Mouse (Mus musculus) T-cell, adult 2 months (primary cell): ENCODE results near the gene Wipf1.

ENCODE experiments used
- DNase-seq: peaks from one replicate; pipeline ENCODE4 v3.0.0; 2022; ENCODE audit warnings: low spot score

The Wipf1 gene

DNA sequence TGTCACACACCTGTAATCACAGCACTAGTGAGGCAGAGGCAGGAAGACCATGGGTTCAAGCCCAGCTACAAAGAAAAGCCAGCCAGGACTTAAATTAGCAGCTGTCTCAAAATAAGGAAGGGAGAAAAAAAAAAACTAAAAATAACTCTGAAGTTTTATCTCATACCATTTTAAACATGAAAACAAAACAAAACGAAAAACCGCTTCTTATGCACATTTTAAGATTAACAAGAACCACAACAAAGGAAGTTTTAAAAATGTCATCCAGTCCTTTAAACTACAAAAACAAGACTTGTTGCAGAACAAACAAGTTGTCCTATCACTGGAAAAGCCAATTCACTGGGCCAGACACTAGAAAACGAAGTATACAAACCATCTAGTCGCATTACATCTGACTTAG is 144.4 kb downstream of the Wipf1 start:
- DNase-seq, result no peak

DNA sequence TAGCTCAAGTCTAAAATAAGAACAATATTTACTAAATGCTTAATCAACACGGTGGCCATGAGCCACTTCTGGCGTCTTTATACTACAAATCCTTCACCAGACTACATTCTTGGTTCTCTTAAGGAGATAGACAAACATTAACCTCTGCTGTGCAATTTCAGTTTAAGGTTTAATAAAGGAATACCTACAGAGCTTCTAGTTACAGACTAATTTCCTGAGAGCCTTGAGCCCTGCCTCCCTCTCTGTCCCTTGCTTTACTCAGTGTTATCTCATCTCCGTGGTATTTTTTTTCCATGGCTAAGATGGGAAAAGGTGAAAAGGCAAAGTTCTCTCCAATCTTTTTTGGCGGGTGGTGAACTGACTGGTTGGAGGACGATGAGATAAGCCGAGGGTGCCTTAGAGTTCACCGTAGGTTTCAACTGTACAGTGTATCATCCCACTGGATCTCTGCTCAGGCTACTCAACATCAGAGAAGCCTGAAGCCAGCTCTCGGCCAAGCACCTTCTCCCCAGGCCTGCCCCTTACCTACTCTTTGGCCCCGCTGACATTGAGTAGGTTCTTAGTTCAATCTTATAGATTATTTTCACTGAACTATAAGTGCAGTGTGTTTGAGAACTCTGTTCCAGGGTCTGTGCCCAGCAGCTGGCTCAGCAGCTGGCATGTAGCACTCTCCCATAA is 149.1 kb downstream of the Wipf1 start:
- no peak for DNase-seq

DNA sequence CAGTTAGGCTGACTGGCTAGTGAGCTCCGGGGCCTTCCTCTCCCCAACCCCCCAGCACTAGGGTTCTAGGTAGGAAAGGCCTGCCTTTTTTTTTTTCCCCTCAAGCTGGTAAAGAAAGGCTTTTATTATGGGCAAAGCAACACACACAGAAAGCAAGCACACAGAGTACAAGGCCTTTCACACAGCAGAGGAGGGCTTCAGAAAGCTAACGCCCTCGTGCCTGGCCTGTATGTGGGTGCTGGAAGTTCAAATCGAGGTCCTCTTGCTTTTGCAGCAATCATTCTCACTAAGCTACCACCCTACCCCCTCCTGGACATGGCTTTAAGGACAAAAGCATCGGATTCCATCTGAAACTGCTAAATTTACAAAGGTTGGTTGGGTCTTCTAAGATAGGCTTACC is 149.9 kb downstream of the Wipf1 start:
- DNase-seq, result no peak
